Mouse (Mus musculus) forebrain, postnatal 0 days (tissue): ENCODE data around the gene Nanp. TPM values are rescaled to one million over a fixed set of nuclear protein-coding genes. Genes with fewer than 3 reads are reported as not detected.
A peak's percentile ranks its signal among the peaks of the same experiment; 100 is the strongest.

Source experiments
- ATAC-seq: fragments of 200-750 bp; cut with Nextera tagmentation; 2 replicates; pipeline ENCODE4 v1.8.0; 2017; ENCODE audit warnings: mild to moderate bottlenecking, moderate library complexity
- DNase-seq: peaks from one replicate; pipeline ENCODE4 v3.0.0-alpha.2; 2015
- H3K27ac ChIP-seq: fragments of 300-500 bp; sonication (generic); 2 replicates; pipeline ENCODE4 v1.5.1; 2014; ENCODE audit warnings: low read depth, mild to moderate bottlenecking, antibody characterized with exemption, low read length, moderate library complexity, mixed read lengths
- H3K27me3 ChIP-seq: fragments of 300-500 bp; sonication (generic); 2 replicates; pipeline ENCODE4 v1.6.1; 2014; ENCODE audit warnings: mild to moderate bottlenecking, low read length, mixed read lengths; ENCODE audit not compliant: insufficient read depth
- H3K36me3 ChIP-seq: fragments of 300-500 bp; sonication (generic); 2 replicates; pipeline ENCODE4 v1.6.1; 2014; ENCODE audit warnings: mild to moderate bottlenecking, moderate library complexity; ENCODE audit not compliant: insufficient read depth
- H3K4me1 ChIP-seq: fragments of 300-500 bp; sonication (generic); 2 replicates; pipeline ENCODE4 v1.6.1; 2014; ENCODE audit warnings: antibody characterized with exemption; ENCODE audit not compliant: insufficient read depth
- H3K4me2 ChIP-seq: fragments of 300-500 bp; sonication (generic); 2 replicates; pipeline ENCODE4 v1.6.1; 2014; ENCODE audit warnings: low read depth, mild to moderate bottlenecking, moderate library complexity
- H3K4me3 ChIP-seq: fragments of 300-500 bp; sonication (generic); 2 replicates; pipeline ENCODE4 v1.5.1; 2014; ENCODE audit warnings: low read depth, low read length, mixed read lengths
- H3K9ac ChIP-seq: fragments of 300-500 bp; sonication (generic); 2 replicates; pipeline ENCODE4 v1.6.1; 2014; ENCODE audit warnings: mild to moderate bottlenecking
- H3K9me3 ChIP-seq: fragments of 300-500 bp; sonication (generic); 2 replicates; pipeline ENCODE4 v1.6.1; 2016; ENCODE audit warnings: low read length
- CTCF ChIP-seq: sonication (generic); IDR thresholded peaks from 2 replicates; pipeline ENCODE4 v1.5.1; 2016; ENCODE audit warnings: antibody characterized with exemption, control low read depth, low read depth
- WGBS: fragments of 180-500 bp; shearing (Covaris S2); extraction: QIAGEN DNeasy Blood & Tissue Kit; methylation state at CpG from one replicate; pipeline ENCODE4 v1.1.7; 2014; 5-methylcytosine and 5-hydroxymethylcytosine counted together
- polyA plus RNA-seq: library from polyadenylated mRNA; unstranded; fragments of >200 nt; fragmentation: Nextera tagmentation; extraction: Ambion mirVana; gene quantifications from 2 replicates; pipeline ENCODE4 v1.2.1, GENCODE M21; 2015
- total RNA-seq: library from RNA; depleted of rRNA; stranded (reverse); fragments of >200 nt; gene quantifications from 2 replicates; pipeline ENCODE4 v1.2.3, GENCODE M21; 2014; rRNA removed

Gene Nanp
- total RNA-seq: 13.1 and 14.0 TPM in 2 replicates
- 29.1 and 31.4 TPM in 2 replicates for polyA plus RNA-seq

DNA sequence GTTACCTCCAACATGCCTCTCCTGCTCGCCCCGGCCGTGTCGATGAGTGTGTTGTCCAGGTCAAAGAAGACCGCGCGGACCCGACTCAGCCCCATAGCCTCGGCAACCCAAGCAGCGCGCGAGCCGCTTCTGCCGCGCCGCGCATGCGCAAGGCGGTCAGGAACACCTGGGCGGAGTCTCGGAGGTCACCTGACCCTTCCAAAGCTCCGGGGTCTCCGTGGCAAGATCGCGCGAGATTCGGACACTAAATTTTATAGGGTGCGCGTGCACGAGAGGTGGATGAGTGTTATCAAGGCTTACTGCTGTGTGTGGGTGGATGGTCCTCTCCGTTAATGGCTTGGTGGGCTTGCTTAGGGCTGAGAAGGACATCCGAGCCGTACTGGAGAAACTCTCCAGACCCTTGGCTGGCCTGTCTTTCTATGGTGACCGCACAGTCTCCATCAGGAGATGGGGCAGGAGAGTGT lies at the start of gene Nanp, which contains the start of gene Ninl:
Gene Nanp, minus strand, starts transcription at position 167 of the 464 bp plus-strand sequence.
Gene Ninl, minus strand, starts transcription at position 151 of the 464 bp plus-strand sequence.
- DNase-seq: peak; percentile 96
- Histone ChIP-seq H3K27me3 (no peaks in the 10 kb centered on the region), H3K27ac (peak within 1 kb of the TSS; percentile 73), H3K4me3 (peak within 1 kb of the TSS; percentile 56), H3K4me1 (peaks cover 10% of the 10 kb centered on the region), H3K9me3 (no peaks in the 10 kb centered on the region), H3K9ac (peak within 1 kb of the TSS; percentile 85), H3K4me2 (peak within 1 kb of the TSS; percentile 83), H3K36me3 (no peaks in the 10 kb centered on the region)
- TF ChIP-seq CTCF: no peak
- ATAC-seq: peak; percentile 93
- WGBS: under 1% methylated on average over 34 of the region's 34 CpGs

DNA sequence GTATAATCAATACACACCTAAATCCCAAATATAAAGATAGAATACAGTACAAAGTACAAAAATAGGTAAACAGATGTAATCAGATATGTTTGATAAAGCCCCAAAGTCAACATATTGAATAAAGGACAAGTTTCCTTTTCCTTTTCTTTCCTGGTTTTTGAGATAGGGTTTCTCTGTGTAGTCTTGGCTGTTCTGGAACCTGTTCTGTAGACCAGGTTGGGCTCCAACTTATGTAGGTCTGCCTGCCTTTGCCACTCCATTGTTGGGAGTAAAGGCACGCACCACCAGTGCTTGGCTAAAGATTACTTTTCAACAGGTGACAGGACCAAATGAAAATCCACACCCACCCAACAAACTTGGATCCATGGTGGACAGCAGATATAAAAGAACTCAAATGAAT lies 17.4 kb upstream of the Nanp start:
- H3K4me2 ChIP-seq: no peak overlapping the region
- no peaks in the 10 kb centered on the region for H3K9me3 ChIP-seq
- WGBS: 91% methylated on average over 1 of the region's 1 CpGs
- ATAC-seq (no peak), DNase-seq (no peak)
- H3K36me3 ChIP-seq: no peaks in the 10 kb centered on the region
- H3K9ac ChIP-seq: no peak overlapping the region
- no peak overlapping the region for H3K4me3 ChIP-seq
- H3K27ac ChIP-seq: no peak overlapping the region
- no peaks in the 10 kb centered on the region for H3K4me1 ChIP-seq
- H3K27me3 ChIP-seq: no peaks in the 10 kb centered on the region
- TF ChIP-seq CTCF: no peak

DNA sequence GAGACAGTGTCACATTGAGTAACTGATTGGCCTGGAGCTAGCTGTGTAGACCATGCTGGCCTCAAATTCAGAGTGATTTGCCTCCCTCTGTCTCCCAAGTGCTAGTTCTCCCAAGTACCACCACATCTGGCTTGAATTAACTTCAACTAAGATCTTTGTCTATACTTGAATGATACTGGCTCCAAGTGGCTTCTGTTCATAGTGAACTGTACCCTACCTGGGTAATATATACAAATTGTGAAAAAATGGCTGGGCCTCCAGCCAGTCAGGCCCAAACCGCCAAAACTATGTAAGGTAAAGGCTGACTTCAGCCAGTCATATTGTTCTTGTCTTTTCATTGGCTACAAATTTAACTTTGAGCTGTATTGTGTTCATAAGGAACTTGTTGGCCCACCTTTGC lies 1.2 kb upstream of the Nanp start:
- H3K4me1 ChIP-seq: peaks cover 10% of the 10 kb centered on the region
- H3K9ac ChIP-seq: no peak overlapping the region
- no peak for TF ChIP-seq CTCF
- H3K4me3 ChIP-seq: no peak overlapping the region
- H3K9me3 ChIP-seq: no peaks in the 10 kb centered on the region
- no peak for ATAC-seq
- H3K4me2 ChIP-seq: no peak overlapping the region
- H3K27ac ChIP-seq: no peak overlapping the region
- 88% methylated on average over 1 of the region's 1 CpGs for WGBS
- DNase-seq: no peak
- no peaks in the 10 kb centered on the region for H3K36me3 ChIP-seq
- no peaks in the 10 kb centered on the region for H3K27me3 ChIP-seq

DNA sequence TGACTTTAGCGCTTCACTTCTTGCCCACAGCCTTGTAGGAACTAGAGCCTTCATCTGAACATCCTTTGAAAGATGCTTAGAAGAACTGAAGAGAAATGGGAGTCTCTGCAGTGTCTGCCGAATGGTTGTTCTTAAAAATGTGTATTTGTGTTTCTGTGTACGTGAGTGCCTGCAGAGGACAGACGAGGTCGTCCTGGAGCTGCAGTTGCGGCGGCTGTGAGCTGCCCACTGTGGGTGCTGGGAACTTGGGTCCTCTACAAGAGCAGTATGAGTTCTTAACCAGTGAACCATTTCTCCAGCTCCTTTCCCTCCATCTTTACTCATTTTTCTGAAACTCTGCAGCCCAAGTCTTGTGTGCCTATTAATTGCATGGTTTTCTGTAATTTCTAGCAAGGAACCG lies 528 bp upstream of the Nanp start:
- peak; percentile 28 for ATAC-seq
- DNase-seq: no peak
- no peak for TF ChIP-seq CTCF
- H3K9me3 ChIP-seq: no peaks in the 10 kb centered on the region
- peaks cover 10% of the 10 kb centered on the region for H3K4me1 ChIP-seq
- WGBS: 33% methylated on average over 8 of the region's 8 CpGs
- peak overlapping the region; percentile 73 for H3K27ac ChIP-seq
- peak overlapping the region; percentile 83 for H3K4me2 ChIP-seq
- H3K4me3 ChIP-seq: peak overlapping the region; percentile 56
- no peaks in the 10 kb centered on the region for H3K36me3 ChIP-seq
- H3K9ac ChIP-seq: peak overlapping the region; percentile 85
- no peaks in the 10 kb centered on the region for H3K27me3 ChIP-seq

DNA sequence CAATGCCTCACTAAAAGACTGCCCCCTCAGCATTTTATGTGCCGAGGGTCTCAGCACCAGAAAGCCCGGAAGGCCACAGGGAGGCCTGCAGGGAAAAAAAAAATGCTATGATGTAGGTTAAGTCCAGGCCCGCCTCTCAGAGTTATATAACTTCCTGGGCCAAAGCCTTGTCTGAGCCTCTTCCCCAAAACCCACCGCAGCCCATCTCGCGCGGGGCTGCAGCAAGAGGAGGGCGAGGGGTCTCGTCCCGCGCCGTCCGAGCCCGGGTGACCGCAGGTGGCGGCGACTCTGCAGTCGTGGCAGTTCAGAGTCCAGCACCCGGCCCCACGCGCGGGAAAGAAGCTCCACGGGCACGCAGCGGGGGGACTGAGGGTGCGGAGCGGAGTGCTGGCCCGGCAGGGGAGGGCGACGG lies 381 bp downstream of the Nanp start:
- peak overlapping the region; percentile 56 for H3K4me3 ChIP-seq
- no peaks in the 10 kb centered on the region for H3K36me3 ChIP-seq
- 1% methylated on average over 27 of the region's 30 CpGs for WGBS
- ATAC-seq (peak; percentile 58), DNase-seq (no peak)
- no peaks in the 10 kb centered on the region for H3K27me3 ChIP-seq
- H3K9ac ChIP-seq: peak overlapping the region; percentile 85
- peak overlapping the region; percentile 83 for H3K4me2 ChIP-seq
- peaks cover 10% of the 10 kb centered on the region for H3K4me1 ChIP-seq
- no peak for TF ChIP-seq CTCF
- H3K27ac ChIP-seq: peak overlapping the region; percentile 46
- H3K9me3 ChIP-seq: no peaks in the 10 kb centered on the region

DNA sequence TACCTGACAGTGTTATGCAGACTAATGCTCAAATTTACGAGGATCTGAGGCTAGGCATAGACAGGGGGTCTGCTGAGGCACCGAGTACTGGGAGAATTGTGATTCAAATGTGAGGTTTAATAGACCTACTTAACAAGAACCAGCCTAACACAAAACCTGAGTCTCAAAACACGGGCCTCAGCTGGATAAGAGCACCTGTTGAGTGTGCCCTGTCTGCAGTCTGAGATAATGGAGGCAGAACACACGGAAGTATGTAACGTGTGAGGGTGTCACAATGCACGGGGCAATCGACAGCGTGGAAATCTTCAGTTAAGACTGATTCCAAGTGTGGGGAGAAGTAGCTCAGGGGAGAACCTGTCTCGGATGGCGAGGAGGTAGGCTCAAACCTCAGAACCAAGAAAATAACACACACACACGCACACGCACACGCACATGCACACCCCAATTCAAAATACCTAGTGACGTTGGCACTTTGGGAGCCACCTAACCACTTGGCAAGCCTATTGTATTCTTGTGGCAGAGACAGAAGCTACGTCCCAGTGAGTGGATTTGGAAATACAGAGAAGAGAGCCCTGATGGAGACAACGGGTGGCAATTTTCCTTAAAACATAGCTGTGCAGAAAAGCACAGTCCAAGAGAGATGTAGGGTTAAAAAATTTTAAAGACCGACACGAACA lies 1.2 kb downstream of the Nanp start:
- no peak for DNase-seq
- TF ChIP-seq CTCF: no peak
- H3K27me3 ChIP-seq: no peaks in the 10 kb centered on the region
- H3K4me3 ChIP-seq: peak overlapping the region; percentile 56
- ATAC-seq: no peak
- no peaks in the 10 kb centered on the region for H3K36me3 ChIP-seq
- H3K4me2 ChIP-seq: peak overlapping the region; percentile 83
- peak overlapping the region; percentile 85 for H3K9ac ChIP-seq
- no peaks in the 10 kb centered on the region for H3K9me3 ChIP-seq
- peaks cover 10% of the 10 kb centered on the region for H3K4me1 ChIP-seq
- 48% methylated on average over 18 of the region's 18 CpGs for WGBS
- 0 out of 2 replicates have a peak overlapping the region, but pooled peaks have one; percentile 46 for H3K27ac ChIP-seq

DNA sequence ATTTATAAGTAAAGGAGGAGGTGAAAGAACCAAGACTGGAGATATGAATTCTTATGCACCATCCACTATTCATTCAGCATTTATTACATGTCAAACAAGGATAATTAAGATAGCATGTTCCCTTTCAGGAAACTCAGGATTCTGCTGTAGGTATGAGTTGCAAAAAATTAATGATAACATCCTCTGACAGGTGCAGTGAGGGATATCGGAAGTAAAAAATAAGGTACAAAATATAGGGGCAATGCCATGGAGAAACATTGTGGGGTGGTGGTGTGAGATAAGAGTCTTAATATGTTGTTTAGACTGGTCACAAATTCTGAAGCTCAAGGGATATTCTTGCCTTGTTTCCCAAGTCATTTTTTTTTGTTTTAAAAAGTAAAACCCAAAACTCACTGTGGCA lies 1.9 kb downstream of the Nanp start:
- Histone ChIP-seq H3K27ac (no peak overlapping the region), H3K4me2 (no peak overlapping the region), H3K9ac (0 out of 2 replicates have a peak overlapping the region, but pooled peaks have one; percentile 85), H3K27me3 (no peaks in the 10 kb centered on the region), H3K36me3 (no peaks in the 10 kb centered on the region), H3K9me3 (no peaks in the 10 kb centered on the region), H3K4me3 (no peak overlapping the region), H3K4me1 (peaks cover 10% of the 10 kb centered on the region)
- no peak for TF ChIP-seq CTCF
- DNase-seq: no peak
- ATAC-seq: no peak
- 98% methylated on average over 1 of the region's 1 CpGs for WGBS
